Mouse (Mus musculus): ENCODE data around the gene Arfip1.

GRCm38 (mm10) chr3:84460952-84461351 lies 121.5 kb downstream of the Arfip1 start:
- no peak for TF ChIP-seq CTCF (IDR thresholded peaks at IDR 0.05)
- no peak for TF ChIP-seq EP300 (IDR thresholded peaks at IDR 0.05; ENCODE audit: insufficient read depth, low read depth, low read length)
- TF ChIP-seq POLR2A (IDR thresholded peaks at IDR 0.05; ENCODE audit: insufficient read depth, low read depth, low read length) = no peak
